Mouse (Mus musculus) fat pad, adult 2 months (tissue): ENCODE measurements around the gene Zdhhc9.
"Not testable (repeated sequence)": the region's sequence is repeated elsewhere in the genome, so short reads cannot be mapped to it uniquely, and the experiment has no call there.

Experiments
- DNase-seq: peaks from one replicate; pipeline ENCODE4 v3.0.0-alpha.2; 2011; ENCODE audit warnings: low read depth, low spot score; ENCODE audit errors: extremely low read depth

Zdhhc9 gene

DNA sequence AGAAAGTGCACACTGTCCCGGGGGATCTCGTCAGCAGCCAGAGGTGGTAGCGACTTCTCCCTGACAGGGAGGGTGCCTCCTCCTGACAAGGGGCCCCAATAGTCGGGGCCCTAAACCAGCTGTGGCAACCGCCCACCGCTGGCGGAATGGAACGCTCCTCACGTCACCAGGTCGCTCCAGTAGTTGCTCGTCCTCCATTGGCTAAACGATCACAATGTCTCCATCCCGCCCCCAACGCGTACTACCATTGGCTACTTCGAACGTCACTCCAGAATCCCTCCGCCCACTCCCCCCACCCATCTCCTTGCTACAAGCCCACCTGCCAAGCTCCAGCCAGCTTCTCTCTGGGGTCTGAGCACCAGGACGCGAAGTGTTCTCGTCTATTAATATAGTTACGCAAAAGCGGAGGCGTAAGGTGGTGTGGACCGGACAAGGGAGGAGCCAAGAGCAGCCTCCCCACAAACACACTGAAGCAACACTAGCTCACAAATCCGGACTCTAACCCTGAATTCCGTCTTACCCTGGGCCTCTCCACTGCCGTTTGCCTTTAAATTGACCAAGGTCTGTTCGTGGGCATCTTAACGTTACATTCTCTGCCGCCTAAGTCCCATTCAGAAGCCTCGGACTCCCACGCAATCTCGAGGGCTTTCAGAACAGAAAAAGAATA lies at the start of gene Zdhhc9:
TSS of gene Zdhhc9 (minus strand) at position 360 of the 667 bp plus-strand sequence.
- no peak for DNase-seq

DNA sequence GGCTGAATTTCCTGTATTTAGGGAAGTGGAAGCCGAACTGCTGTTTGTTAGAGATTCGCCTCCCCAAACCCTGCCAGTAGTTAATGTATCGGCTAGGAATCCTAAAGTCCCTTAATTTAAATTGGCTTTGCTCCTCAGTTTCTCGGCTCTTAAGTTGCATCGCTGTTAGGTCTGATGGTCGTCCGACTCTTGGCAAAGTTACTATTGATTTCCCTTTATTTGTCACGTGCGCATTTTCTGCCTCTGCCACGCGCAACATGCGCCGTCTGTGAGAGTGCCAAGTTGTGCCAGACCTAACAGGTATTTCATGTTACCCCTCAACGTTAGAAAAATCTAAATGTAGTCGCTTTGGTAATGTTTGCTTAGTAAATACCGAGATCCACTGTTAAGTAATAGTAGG lies 48.3 kb upstream of the Zdhhc9 start:
- DNase-seq = no peak

DNA sequence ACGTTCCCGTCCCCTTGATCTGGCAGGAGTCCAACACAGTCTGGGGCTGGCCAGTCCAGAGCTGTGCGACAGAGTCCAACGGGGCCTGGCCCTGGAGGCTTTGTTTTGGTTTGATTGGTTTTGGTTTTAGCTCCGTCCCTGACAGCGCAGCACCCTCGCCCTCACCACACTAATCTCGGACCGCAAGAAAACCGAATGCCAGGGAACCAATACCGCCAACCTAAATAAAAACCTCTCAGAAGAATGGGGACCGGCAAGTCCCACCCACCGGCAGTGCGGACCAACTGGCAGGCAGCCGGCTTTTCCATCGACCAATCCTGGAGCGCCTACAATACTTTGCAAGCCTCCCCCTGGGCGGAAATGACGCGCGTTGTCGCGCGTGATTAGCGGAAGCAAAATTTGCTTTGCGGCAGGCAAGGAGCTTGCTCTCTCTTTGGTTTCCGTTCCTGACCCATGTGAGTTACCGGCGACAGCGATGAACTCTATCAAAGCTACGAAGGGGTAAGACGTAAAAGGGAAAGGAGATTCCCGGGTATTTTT lies 47.9 kb upstream of the Zdhhc9 start, which contains the start of gene Utp14a:
TSS of gene Utp14a (plus strand) at position 395 of the 540 bp plus-strand sequence.
- peak; percentile 37 for DNase-seq

GRCm38 (mm10) chrX:48255830-48256428 lies 47.3 kb upstream of the Zdhhc9 start:
- no peak for DNase-seq

DNA sequence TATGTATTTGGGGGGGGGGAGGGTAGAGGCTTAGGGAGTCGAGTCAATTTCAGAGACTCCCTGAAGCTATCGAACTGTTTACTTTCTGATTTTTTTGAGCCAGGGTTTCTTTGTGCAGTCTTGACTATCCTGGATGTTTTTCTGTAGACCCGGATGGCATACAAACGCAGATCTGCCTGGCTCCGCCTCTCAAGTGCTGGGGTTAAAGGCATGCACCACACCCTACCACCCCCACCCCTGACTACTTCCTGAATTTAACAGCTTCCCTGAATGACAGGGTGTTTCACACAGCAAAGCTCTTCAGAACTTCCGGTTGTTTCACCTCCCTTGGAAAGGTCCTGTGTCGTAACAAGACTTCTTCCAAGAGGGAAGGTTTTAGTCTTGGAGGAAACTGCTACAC lies 25.7 kb upstream of the Zdhhc9 start:
- no peak for DNase-seq

- DNase-seq = no peak
These were observed 17.5 kb upstream of the Zdhhc9 start for GRCm38 (mm10) chrX:48226225-48226624.

GRCm38 (mm10) chrX:48222706-48223105 lies 14.0 kb upstream of the Zdhhc9 start:
- DNase-seq = no peak

DNA sequence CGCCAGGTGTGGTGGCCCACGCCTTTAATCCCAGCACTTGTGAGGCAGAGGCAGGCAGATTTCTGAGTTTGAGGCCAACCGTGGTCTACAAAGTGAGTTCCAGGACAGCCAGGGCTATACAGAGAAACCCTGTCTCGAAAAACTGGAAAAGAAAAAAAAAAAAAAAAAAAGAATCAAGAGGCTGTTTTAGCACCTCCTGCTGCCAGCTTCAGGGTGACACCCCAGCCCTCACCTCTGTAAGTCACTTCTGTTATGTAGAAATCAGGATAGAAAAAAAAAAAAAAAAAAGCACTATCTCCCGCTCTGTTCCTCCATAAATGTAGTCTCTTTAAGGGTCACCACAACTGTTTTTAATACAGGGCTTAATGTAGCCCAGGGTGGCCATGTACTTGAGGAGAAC lies 10.8 kb upstream of the Zdhhc9 start:
- DNase-seq = no peak

GRCm38 (mm10) chrX:48209746-48210145 lies 1.1 kb upstream of the Zdhhc9 start:
- DNase-seq = not testable (repeated sequence)

DNA sequence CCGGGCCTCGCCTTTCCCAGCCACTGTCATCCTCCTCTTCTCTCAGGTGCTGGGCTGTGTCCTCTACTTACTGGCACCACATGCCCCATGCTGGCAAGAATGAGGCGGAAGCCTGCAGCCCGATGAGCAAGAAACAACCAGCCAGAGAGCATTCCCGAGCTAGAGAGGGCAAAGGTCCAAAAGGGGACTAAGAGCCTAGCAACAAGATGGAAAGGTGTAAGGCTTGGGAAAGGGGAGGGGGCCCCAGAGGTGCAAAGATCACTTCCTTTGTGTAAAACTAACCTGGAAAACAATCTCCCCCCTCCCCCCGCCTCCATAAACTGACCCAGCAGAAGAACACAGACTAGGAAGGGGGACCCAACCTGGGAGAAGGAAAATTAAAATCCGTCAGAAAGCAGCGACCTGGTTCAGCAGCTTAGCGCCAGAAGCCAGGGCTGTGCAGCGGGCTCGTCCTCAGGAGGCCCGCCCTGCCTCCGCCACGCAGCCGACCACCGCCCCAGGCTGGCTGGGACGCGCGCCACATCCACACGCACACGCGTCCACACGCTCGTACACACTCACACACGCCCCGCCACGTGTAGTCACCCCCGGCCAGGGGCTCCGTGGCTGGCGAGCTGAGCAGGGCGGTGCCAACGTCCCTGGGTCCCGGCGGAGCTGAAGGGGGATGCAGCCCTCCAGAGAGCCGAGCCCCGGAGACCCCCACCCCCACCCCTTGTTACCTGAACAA lies 754 bp downstream of the Zdhhc9 start:
- no peak for DNase-seq

- DNase-seq = no peak
These were observed 4.2 kb downstream of the Zdhhc9 start for GRCm38 (mm10) chrX:48204469-48204868.

GRCm38 (mm10) chrX:48203763-48204162 lies 4.9 kb downstream of the Zdhhc9 start:
- no peak for DNase-seq

DNA sequence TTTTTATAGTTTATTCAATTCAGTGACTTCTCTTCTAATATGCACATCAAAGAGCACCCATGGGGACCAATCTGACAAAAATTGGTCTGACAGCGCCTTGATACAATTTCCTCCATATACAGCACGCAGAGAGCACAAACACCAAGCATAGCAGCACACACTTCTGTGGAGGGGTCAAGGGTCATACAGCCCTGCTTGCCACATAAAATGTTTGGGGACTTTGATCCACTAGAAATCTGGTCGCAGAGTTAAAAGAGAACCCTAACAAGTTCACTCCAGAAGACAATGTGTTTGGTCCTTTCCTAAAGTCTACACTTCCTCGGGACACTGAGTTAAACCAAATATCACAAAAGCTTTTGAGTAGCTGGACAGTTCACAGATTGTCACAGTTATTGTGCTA lies 5.7 kb downstream of the Zdhhc9 start:
- DNase-seq = no peak

GRCm38 (mm10) chrX:48202436-48202835 lies 6.2 kb downstream of the Zdhhc9 start:
- DNase-seq = no peak

DNA sequence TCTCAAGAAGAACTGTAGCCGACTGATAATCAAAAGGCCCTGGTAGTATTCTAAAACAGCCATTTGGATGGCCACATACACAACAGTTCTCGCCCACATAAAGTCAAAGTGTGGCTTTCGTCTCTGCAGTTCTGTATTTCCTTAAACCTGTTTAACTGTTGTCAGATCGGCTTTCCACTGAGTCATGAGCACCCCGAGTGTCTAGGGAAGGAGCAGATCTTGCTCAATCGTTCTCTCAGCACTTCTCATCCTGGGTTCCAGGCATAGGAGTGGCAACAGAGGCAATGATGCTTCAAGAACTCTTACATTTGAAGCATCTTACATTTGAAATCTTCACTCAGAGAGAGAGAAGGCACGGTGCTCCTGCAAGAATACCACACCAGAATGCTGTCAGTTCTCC lies 6.7 kb downstream of the Zdhhc9 start:
- no peak for DNase-seq

GRCm38 (mm10) chrX:48200699-48201098 lies 8.0 kb downstream of the Zdhhc9 start:
- no peak for DNase-seq

GRCm38 (mm10) chrX:48199026-48199425 lies 9.7 kb downstream of the Zdhhc9 start:
- no peak for DNase-seq

- DNase-seq = no peak
These were observed 10.8 kb downstream of the Zdhhc9 start for GRCm38 (mm10) chrX:48197856-48198255.

DNA sequence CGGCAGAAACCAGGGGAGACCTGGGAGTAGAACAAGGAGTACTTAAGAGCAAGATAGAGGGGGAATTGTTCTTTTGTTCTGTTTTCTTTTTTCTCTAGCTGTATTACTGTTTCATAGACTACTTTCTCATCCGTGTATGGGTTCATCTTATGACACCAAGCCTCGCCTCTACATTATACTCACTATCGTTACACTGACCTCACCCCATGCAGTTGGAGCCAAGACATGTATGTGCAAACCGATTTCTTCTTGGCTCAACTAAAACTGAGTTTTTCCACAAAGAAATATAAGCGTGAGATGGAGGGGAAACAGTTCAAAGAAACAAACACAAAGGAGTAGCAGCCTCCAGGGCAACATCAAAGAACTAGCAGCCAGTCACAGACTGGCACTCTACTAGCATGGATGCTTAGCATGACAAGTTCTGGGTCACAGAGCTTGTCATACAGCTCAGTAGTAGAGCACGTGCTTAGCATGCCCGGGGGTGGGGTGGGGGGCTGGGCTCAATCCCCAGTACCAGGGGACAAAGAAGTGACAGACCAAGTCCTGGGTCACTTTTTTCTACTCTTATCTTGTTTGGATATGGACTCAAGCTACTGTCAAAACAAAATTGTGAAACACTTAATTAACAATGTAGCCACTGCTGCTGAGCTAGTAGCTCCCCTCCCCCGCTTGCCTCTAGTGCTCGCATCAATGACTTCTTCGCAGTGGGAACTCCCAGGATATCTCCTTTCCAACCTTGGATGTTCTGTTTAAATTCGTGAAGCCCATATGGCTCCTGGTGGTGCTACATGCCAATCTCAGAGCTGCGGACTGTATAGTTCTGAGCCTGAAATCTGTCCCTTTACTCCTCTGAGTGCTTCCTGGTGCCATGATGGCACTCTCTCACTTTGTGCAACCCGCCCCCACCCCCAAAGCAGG lies 15.2 kb downstream of the Zdhhc9 start:
- DNase-seq = no peak

- DNase-seq = no peak
These were observed 17.4 kb downstream of the Zdhhc9 start for GRCm38 (mm10) chrX:48191261-48191660.

GRCm38 (mm10) chrX:48184703-48185102 lies 24.0 kb downstream of the Zdhhc9 start:
- no peak for DNase-seq
